Mouse (Mus musculus) heart, postnatal 0 days (tissue): ENCODE results near the gene Fam102a.

Source experiments
- CTCF ChIP-seq: IDR thresholded peaks from 2 replicates; pipeline ENCODE4 v1.5.1; 2016; ENCODE audit warnings: antibody characterized with exemption, control low read depth, low read depth
- EP300 ChIP-seq: IDR thresholded peaks from 2 replicates; pipeline ENCODE4 v1.6.1; 2016; ENCODE audit warnings: antibody characterized with exemption, low read depth

- no peak for TF ChIP-seq CTCF
- TF ChIP-seq EP300 = 0 out of 2 replicates have a peak, but pooled peaks have one; percentile 16
Measured at GRCm38 (mm10) chr2:32534061-32534732, 935 bp upstream of the Fam102a start.
